Mouse (Mus musculus) brain, embryonic 18.5 days (tissue): ENCODE measurements at regions not wholly inside any gene's neighbourhood (a gene's known extent, or its start where the extent isn't known, plus 50 kb on each side); places are given as distances from the start of the nearest gene placed in this dataset.

Experiments used
- DNase-seq: peaks from one replicate; pipeline ENCODE4 v3.0.0-alpha.2; 2012; ENCODE audit warnings: low read depth, low spot score

- no peak for DNase-seq
Observed at GRCm38 (mm10) chr13:72938156-72938874, 309.7 kb downstream of the Irx2 start.

GRCm38 (mm10) chr13:72947374-72948165 lies 312.7 kb upstream of the Irx4 start:
- DNase-seq: no peak

GRCm38 (mm10) chr13:72958616-72959518 lies 301.4 kb upstream of the Irx4 start:
- no peak for DNase-seq

GRCm38 (mm10) chr13:72961291-72961690 lies 299.0 kb upstream of the Irx4 start:
- no peak for DNase-seq

- DNase-seq: no peak
Observed at GRCm38 (mm10) chr13:72972165-72972564, 288.1 kb upstream of the Irx4 start.

GRCm38 (mm10) chr13:72972894-72973293 lies 287.4 kb upstream of the Irx4 start:
- no peak for DNase-seq

- no peak for DNase-seq
Observed at GRCm38 (mm10) chr13:72977213-72977612, 283.1 kb upstream of the Irx4 start.

- DNase-seq: no peak
Observed at GRCm38 (mm10) chr13:72977971-72978370, 282.3 kb upstream of the Irx4 start.

GRCm38 (mm10) chr13:72978966-72979365 lies 281.3 kb upstream of the Irx4 start:
- no peak for DNase-seq

GRCm38 (mm10) chr13:72992589-72993409 lies 267.5 kb upstream of the Irx4 start:
- DNase-seq: no peak

- no peak for DNase-seq
Observed at GRCm38 (mm10) chr13:72993410-72993858, 266.8 kb upstream of the Irx4 start.

GRCm38 (mm10) chr13:72994538-72994937 lies 265.7 kb upstream of the Irx4 start:
- no peak for DNase-seq

- DNase-seq: no peak
Observed at GRCm38 (mm10) chr13:73008856-73009546, 251.3 kb upstream of the Irx4 start.

- no peak for DNase-seq
Observed at GRCm38 (mm10) chr13:73009547-73010475, 250.5 kb upstream of the Irx4 start.

GRCm38 (mm10) chr13:73019181-73019580 lies 241.1 kb upstream of the Irx4 start:
- DNase-seq: no peak

GRCm38 (mm10) chr13:73031217-73031616 lies 229.1 kb upstream of the Irx4 start:
- DNase-seq: no peak

- DNase-seq: no peak
Observed at GRCm38 (mm10) chr13:73033055-73033454, 227.2 kb upstream of the Irx4 start.

GRCm38 (mm10) chr13:73034065-73034831 lies 226.0 kb upstream of the Irx4 start:
- DNase-seq: peak; percentile 37

- no peak for DNase-seq
Observed at GRCm38 (mm10) chr13:73034886-73035285, 225.4 kb upstream of the Irx4 start.
